Mouse (Mus musculus) urinary bladder, postnatal 4 days (tissue): ENCODE results near the gene Hif3a.
"Not testable (repeated sequence)": the region's sequence is repeated elsewhere in the genome, so short reads cannot be mapped to it uniquely, and the experiment has no call there.

Experiments
- DNase-seq, 2 experiments: peaks; one replicate each; pipeline ENCODE4 v3.0.0; 2021 to 2022; ENCODE audit warnings: low spot score in 2 of 2

Hif3a gene

DNA sequence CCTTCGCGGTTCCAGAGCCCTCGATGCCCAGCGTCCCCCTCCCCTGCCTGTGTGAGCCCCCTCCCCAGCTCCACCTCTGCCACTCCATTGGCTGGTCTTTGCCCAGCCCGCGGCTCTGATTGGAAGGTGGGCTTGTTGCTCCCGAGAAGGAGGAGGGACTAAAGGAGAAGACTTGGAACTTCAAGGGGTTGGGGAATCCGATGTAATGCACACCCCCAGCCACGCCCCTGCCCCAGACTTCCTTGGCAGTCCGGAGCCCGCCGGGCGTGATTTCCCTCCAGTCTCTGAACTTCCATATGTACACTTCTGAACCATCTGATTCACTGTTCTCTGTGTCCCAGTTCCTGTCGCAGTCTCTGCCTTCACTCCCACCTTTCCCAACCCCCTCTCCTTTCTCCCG is at the start of gene Hif3a:
Gene Hif3a (minus strand): TSS at position 39 of the 400 bp plus-strand sequence.
- peak; percentile 71 to 75 for DNase-seq

DNA sequence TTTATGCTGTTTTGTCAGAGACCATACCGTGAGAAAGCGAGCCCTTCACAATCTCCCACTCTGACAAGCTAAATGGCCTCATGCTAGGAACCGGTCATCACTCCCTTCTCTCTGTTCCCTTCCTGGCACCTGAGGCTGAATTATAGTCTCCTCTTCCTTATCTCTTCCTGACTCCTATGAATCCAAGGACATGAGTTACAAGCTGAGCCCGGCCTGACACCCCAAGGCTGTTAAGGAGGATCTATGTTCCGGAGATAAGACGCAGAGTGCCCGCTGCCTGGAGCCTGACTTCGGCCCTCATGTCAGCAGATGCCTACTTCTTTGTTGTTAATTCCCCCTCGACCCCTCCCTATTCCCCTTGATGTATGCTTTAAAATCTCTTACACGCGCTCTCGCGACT is 39.4 kb upstream of the Hif3a start:
- not testable (repeated sequence) for DNase-seq

DNA sequence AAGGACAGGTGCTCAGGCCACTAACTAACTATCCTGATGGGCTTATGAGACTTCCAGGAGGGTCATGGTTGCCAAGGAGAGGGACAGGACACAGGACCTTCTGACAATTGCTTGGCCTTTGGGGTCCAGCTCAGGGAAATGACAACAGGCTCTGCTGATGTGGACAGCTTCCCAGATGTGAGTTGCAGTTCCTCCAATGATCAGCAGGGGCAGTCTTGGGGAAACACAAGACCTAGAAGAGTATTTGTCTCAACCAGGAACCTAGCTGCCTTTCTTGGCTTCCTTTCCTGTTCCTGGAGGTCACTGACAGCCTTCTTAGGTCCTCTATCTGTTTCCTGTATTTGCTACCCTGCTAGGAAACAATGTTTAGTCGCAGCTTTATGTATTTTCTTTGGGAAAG is 29.1 kb upstream of the Hif3a start:
- no peak for DNase-seq

DNA sequence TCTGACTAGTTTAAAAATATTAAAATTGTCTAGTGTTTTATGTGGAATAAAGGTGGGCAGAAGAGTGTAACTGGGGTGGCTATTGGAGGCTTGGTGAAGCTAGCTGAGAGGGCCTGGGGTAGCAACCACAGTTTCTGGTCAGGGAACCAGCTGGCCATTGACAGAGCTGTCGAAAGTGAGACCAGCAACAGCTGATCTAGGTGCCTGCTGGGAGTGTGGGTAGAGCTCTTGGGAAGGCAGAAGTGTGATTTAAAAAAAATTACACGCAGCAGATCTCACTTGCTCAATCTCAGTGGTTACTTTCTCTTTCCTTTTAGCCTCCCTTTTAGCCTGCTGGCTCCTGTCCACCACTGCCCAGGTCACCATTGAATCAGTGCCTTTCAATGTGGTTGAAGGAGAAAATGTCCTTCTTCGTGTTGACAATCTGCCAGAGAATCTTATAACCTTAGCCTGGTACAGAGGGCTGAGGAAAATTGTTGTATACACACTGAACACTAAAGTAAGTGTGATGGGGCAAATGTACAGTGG is 27.9 kb upstream of the Hif3a start:
- no peak for DNase-seq

DNA sequence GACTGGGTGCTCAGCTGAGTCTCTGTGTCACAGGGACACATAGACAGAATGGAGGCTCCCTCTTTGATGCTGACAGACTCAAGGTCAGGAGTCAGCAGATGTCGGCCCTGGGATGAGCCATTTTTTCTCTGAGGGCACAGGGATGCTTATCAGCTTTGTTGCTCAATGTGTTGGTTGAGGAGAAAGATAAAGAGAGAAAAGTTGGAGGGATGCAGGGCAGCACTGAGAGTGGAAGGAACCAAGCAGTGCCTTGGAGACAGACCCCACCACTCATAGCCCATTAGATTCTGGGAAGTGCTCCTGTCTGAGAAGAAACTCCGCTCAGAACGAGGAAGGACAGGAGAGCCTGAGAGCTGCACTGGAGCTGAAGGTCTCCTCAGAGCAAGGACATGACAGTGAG is 25.5 kb upstream of the Hif3a start:
- DNase-seq, result no peak

DNA sequence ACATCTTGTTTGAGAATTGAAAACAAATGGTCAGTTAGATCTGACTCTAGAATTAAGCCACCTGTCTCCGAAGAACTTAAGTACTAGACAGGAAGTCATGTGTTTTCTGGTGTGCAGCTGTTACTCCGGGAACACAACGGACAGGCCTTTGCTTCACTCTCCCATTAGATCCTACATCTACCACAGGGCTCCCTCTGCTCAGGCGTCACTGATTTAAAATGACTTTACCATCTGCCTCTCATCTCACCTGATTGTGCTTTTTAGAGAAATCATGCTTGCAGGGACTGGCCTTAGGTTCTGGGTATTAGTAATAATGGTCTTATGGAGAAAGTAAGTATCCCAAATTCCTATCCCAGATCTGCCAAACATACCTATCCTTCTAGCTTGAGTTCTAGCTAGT is 20.5 kb upstream of the Hif3a start:
- DNase-seq, result no peak

DNA sequence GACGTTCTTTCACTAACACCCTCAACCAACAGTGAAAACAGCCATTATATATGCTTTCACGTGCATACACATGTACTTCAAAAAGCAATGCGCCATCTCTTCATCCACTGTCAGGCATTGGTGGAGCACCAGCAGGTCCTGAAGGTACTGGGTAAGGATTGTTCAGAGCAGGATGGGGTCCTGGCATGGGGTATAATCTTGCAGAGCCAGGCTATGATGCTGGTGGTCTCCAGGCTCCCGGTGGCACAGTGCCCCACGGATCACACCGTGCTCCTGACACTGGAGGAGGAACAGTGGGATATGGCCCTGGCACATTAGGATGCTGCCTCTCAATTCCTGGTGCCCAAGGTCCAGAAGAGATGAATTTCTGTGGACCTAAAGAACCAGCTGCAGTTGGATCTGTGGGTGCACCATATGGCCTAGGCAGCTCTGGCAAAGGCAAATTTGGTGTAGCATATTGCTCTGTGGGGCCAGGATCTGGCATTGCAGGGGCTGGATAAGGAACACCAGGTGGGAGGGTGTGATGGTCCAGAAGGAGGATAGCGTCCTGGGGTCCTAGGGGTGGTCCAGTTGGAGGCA is 15.9 kb upstream of the Hif3a start:
- DNase-seq, result no peak

DNA sequence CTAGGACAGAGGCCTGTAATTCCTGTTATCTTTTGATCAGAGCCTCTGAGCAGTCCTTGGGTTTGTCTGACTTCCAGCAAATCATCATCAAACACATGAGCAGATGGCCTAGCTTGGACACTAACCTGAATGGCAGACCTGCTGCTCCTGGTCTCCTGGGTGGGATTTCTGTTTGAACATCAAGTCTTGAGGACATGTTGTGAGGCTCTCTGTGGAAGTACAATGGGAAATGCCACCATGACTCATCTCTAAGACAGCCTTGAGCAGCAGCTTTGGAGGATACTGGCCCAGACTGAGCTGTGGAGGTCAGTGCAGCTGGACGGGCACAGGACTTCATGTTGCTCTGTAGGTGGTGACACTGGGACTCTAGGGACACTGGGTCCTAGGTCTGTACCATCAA is 14.3 kb upstream of the Hif3a start:
- no peak for DNase-seq

DNA sequence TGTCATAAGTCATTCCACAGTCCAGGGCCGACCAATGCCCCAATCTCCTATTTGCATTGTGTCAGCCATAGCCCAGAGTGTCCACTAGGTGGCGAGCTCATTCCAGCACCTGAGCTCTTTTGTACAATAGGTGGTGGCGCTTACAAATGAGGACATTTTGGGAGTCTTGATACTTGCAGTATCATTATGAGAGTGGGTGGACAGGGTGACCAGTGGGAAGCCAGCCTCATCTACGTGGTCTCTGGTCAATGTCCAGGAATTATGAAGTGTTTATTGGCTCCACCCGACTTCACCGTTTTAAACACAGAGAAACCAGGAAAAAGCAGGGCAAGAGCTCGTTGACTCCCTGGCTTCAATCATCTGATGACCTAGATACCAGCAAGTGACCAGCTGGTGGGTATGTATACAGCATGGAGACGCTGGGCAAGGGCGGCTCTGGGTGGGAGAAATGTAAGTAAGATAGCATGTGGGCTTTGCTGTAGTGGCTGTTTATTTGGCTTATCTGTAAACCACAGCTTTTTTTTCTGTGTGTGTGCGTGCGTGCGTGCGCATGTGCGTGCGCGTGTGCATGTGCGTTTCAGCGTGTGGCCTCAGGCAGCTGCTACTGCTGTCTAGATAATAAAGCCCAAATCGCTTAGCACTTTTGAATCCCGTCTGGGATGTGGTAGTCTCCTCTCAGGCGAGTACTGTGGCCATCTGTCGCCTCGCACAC is 11.8 kb upstream of the Hif3a start, which contains the start of gene Psg16:
Gene Psg16 (plus strand): TSS at position 137 of the 712 bp plus-strand sequence.
- DNase-seq, result peak in 1 of 2 experiments; percentile 27

DNA sequence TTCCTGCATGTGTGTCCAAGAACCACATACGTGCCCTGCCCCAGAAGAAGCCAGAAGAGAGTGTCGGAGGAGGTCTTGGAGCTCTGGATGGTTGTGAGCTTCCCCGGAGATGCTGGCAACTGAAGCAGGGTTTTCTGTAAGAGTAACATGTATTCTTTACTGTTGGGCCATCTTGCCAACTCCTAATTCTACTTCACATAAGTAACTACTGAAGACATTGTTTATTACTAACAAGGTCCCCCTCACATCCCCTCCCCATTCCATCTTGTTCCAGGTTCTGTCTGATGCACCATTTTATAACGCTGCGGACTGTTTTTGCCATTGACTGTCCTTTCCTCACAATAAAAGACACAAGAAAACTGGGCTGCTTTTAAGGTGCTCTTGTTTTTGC is 11.3 kb upstream of the Hif3a start:
- no peak for DNase-seq

DNA sequence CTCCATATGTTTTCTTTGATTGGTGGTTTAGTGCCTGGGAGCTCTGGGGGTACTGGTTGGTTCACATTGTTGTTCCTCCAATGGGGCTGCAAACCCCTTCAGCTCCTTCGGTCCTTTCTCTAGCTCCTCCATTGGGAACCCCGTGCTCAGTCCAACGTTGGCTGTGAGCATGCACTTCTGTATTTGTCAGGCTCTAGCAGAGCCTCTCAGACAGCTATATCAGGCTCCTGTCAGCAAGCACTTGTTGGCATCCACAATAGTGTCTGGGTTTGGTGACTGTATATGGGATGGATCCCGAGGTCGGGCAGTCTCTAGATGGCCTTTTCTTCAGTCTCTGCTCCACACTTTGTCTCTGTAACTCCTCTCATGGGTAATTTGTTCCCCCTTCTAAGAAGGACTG is 5.4 kb upstream of the Hif3a start:
- not testable (repeated sequence) for DNase-seq

DNA sequence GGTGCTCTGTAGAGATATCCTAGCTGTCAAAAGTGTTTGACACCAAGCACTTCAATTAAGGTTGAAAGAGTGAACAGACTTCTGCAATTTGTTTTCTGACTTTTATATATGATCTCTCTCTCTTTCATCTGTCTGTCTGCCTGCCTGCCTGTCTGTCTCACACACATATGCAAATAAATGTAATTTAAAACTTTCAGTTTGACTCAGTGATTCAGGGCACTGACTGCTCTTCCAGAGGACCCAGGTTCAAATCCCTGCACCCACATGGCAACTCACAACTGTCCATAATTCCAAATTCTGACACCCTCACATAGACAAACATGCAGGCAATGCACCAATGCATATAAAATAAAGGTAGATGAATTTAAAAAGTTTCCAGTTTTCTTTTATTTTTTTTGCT is 4.8 kb upstream of the Hif3a start:
- DNase-seq, result no peak

DNA sequence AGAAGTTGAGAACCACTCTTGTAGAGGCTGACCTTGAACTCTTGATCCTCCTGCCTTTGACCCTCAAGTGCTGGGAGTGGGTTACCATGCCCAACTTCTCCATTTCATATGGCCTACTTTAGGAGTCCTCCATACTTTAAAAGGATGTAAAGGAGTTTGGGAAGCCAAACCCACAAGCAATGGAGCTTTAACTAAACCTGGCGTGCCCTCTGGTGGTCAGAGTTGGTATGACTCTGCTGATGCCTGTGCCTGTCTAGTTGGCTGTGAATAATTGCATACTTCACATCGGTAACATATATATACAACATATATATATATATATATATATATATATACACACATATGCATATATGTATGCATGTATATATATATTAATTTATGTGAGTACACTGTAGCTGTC is 4.2 kb upstream of the Hif3a start:
- peak; percentile 69 to 88 for DNase-seq

DNA sequence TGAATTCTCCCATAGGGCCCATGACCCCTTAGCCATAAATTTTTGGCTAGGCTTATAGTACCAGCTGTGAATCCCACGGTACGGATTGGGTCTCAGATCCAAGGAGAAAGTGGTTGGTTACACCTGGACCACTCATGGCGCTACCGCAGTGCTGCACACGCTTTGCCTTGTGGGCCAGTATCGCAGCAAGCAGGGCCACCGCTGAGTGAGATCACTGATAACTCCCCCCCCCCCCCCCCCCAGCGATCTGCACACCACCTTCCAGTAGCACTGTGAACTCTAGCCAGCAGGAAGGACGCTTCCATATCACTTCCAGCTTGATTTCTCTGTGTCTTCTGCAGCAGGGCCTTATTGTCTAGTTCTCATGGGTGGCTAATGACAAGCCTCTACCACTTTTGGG is 3.4 kb upstream of the Hif3a start:
- DNase-seq, result no peak

DNA sequence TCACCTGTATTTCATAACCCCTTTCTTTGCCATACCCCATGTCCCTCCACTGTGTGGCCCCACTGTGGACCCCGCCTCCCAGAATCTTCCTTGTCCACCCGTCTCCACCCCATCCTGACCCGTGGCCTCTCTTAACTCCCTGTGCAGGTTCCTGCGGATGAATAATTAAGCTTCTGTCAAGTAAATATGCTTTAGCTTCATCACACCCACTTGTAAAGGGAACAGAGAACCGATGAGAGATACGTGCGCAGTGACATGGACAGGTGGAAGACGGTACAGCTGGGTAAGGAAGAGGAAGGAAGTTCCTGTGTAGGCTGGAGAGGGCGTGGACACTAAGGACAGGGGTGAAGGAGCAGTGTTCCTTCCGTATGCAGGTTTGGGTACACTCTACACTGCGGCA is 618 bp upstream of the Hif3a start:
- no peak for DNase-seq

DNA sequence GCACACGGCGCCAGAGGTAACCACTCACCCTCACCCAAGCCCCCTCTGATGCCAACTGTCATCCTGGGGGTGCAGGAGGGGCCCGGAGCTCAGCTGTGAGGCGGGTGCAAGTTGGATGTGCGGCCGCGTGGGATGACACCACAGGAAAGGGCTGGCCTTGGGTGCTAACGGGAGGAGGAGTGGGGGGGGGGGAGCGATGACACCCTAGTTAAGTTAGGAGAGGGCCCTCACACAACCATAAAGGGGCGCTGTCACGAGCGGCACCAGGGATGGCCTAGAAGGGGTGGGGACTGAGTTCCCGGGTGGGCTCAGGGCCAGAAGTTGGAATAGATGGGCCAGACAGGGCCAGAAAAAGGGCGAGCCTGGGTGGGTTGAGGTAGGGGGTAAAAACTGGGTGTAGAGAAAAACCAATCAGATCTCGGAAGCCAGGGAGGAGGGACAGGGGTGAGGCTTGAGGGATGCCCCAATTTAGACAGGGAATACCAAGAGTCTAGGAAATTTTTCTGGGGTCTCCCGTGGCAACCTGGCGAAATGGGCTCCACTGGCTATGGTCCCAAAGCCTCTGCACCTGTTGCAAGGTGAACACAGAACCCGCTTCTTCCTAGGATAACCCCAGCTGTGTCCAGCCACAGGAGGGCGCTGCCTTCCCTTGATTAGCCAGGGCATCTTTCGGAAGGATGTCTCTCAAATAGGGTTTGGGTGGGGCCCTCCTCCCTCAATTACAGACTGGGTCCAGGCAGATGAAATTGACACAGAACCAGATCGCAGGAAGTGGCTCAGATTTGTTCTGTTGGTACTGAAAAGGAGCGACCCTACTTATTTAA is 1.2 kb downstream of the Hif3a start:
- DNase-seq, result peak in 1 of 2 experiments; percentile 52

DNA sequence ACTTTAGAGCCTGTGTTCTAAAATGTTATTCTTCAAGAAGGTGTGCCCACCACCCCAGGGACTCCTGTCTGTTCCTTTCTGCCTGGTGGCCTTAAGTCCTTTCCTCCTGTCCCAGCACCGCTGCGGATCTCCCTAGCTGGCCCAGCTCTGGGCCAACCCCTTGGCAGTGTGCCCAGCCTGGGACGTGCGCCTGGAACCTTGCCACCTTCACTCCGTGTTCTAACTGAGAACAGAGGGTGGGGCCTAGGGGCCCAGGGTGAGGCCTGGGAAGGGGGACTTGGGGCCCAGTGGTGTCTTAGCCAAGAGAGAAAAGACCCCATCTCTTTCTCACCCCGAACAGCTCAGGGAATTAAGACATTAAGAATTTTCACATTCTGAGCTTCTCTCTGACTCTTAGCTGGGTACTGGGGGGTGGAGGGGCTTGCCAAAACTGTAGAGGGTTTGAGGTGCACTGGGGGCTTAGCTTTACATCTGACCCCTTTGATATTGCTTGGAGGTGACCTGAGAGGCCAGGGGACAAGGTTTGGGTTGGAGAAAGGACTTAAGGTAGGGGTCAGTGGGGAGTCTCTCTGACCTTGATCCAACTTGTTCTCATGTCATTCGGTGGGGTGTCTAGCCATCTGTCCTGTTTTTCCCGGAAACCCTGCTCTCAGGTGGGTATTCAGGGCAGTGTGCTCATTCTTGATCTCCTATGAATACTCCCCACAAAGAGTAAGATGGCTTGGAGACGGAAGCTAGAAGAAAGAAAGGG is 2.0 kb downstream of the Hif3a start:
- DNase-seq, result peak; percentile 92 to 98

DNA sequence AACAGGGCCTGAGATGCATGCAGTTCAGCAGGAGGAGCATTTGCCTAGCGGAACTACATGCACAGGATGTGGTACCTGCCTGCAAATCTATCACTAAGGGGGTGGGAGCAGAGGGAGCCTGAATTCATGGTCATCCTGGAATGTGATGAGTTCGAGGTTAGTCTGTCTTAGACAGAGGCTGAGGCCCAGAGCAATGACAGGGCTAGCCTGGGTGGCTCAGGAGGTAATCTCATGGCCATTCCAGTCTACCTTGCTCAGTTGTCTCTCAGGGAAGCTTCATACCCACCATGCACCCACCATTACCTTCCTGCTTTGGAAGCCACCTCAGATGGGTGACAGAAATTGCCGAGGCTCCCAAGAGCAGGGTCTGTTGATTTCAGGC is 2.8 kb downstream of the Hif3a start:
- no peak for DNase-seq

DNA sequence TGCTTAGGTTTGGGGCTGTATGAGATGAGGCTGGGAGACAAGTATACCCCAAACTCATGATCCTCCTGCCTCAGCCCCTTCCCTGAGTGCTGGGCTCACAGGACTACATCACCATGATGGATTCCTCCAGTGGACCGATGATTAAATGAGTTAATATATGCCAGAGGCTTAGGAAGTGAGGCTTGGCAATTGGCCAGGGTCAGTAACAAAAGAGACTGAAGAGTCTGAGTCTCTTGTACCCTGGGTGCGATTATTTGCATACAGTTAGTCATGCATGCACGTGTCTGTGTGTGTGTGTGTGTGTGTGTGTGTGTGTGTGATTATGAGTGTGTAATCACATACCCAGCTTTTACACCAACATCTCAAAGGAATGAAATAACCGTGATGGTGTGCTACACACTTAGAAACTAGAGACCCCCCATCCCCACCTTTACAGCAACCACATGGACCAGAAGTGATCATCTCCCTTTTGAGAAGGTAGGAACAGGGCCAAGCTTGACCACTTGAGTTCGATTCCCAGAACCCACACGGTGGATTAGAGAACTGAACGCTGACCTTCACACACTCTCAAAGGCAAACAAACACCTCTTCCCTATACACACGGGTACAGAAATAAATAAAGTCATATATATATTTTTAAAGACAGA is 3.3 kb downstream of the Hif3a start:
- DNase-seq, result no peak

DNA sequence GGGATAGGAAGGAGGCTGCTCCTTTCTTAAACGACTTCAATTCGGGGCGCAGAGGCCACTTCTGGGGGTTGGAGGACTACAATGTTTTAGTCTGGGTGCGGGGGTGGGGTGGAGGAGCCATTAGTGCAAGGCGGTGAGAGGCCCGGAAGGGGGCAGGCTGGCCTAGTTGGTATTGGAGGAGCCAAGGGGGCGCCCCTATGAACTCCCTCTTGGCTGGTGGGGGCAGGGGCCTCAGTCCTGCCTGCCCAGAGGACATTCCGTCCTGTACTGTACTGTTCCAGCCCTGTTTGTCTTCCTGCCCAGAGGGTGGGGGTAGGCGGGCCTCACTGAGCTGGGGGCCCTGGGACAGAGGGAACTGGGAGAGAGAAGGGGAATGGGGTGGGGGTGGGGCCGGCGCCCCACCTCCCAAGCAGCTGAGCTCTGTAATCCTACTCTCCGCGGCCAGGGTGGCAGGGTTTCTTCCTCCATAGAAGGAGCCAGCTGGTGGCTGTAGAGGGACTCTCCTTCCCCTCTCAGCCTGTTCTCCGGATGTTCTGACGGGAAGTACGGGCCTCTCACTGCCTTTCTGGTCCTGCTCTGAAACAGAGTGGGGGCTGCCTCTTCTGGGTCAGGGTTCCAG is 4.0 kb downstream of the Hif3a start:
- peak; percentile 82 to 88 for DNase-seq
